Mouse (Mus musculus) heart, adult 2 months (tissue): ENCODE data around the gene Ntn1.

Source experiments
- CTCF ChIP-seq: fragments of 200-600 bp; IDR thresholded peaks from 2 replicates; pipeline ENCODE4 v1.8.1; 2022; ENCODE audit warnings: antibody characterized with exemption, mild to moderate bottlenecking, moderate library complexity
- EP300 ChIP-seq: fragments of 200-500 bp; IDR thresholded peaks from 2 replicates; pipeline ENCODE4 v1.6.1; 2011; ENCODE audit warnings: low read depth, low read length, control low read depth; ENCODE audit not compliant: insufficient read depth

GRCm38 (mm10) chr11:68339331-68339730, 61.3 kb downstream of the Ntn1 start:
- TF ChIP-seq CTCF, result no peak
- TF ChIP-seq EP300, result no peak
